Mouse (Mus musculus): ENCODE data around the gene Sac3d1. TPM values are rescaled to one million over a fixed set of nuclear protein-coding genes. Genes with fewer than 3 reads are reported as not detected.
A peak's percentile ranks its signal among the peaks of the same experiment; 100 is the strongest.
"Not testable (repeated sequence)": the region's sequence is repeated elsewhere in the genome, so short reads cannot be mapped to it uniquely, and the experiment has no call there.

Sac3d1 gene
- total RNA-seq (2022) = 10 to 100 TPM; 13.7 to 18.9 (median 16.1) TPM

DNA sequence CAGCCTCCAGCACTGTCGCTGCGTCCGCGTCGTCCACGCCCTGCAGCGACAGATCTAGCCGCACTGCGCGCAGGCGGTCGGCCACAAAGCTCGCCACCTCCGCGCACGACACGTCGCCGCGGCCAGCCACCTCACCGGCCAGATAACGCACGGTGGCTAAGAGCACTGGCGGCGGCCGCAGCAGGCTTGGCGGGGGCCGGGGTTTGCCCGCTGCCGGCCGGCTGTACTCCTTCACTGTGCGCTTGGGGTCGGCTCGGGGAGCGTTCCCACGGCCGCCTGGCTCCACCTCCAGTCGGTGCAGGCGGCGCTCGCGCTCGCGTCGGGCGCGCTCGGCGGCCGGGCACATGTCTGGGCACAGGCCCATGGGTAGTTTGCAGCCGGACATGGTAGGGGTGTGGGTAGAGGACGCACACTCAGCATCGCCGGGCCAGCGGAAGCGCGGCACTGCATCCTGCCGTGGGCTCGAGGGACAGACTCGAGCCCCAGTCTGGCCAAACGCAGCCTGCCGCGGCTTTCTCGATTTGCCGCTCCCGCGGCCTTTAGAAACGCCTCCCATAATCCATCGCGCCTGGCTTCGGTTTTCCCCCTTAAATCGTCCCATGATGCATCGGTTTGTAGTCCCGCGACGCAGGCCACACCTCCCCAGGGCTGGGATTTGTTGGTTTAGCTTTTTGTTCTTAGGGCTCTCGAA lies at the start of gene Sac3d1:
Sac3d1 (minus strand) TSS at position 665 of the 691 bp plus-strand sequence.
- DNase-seq = peak; percentile 84

DNA sequence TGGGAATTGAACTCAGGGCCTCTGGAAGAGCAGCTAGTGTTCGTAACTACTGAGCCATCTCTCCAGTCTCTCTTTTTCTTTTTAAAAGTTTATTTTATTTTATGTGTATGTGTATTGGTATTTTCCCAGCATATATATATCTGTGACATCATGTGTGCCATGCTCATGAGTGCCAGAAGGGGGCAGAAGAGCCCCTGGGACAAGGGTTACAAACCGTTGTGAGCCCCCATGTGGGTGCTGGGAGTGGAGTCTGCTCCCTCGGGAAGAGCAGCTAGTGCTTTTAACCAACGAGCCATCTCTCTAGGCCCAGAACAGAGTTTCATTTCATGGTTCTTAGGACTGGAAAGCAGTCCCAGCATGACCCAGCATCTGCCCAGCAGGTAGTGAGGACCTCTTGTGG lies 48.3 kb upstream of the Sac3d1 start:
- no peak for DNase-seq

DNA sequence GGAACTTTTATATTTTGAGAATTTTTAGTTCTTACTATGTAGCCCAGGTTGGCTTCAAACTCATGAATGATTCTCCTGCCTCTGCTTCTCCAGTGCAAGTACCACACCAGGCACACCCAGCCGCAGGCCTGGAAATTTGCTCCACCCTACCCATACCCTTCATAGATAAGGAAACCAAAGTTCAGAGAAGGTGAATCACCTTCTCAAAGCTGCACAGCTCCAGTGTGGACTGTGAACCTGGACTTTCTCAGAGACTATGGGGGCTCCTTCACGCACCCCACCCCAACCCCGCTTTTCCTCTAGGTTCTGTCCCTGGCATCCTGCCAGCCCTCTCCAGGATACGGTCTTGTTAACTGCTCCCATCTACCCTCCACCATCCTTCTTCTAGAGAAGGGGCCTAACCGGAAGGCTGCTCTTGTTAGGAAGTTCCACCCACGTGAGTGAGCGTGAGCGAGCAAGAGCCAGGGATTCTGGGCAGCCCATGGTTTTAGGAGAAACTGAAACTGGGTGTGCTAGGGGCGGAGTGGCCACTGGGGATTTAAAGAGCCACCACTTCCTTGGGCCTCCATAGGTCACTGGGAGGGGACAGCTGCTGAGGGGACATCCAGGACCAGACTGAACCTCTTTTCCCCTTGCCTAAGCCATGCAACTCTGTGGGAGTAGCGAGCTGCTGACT lies 45.6 kb upstream of the Sac3d1 start:
- peak; percentile 35 for DNase-seq

DNA sequence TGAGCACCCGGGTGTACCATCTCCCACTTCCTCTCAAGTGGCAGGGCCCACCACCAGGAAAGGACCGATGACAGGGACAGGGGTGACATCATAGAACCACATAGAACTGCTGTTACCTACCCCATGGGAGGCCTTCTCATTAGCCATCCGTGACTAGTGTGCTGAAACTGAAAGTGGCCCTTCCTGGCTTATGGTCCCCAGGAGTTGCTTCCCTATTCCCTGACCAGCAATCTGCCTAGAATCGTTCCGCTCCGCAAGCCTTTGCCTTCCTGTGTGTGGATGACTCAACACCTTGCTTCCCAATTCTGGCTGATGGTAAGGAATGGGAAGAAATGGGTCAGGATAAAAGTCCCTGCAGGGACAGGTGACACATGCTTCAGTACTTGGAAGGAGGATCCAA lies 38.8 kb upstream of the Sac3d1 start:
- no peak for DNase-seq

DNA sequence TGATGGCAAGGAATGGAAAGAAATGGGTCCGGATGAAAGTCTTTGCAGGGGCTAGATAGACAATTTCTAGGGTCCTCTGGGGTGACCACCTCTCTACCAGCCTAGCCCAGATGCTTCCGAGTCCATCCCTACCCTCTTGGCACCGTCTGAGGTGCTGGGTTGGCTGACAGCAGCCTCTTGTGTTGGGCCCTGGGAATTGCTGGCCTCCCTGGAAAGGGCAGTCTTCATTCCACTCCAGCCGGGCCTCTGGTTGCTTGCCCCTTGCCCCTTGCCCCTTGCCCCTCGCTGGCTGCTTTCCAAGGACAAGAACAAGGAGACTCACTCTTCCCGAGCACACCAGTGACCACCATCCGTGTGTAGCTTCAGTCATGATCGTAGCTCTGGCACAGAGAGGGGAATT lies 37.9 kb upstream of the Sac3d1 start:
- no peak for DNase-seq

DNA sequence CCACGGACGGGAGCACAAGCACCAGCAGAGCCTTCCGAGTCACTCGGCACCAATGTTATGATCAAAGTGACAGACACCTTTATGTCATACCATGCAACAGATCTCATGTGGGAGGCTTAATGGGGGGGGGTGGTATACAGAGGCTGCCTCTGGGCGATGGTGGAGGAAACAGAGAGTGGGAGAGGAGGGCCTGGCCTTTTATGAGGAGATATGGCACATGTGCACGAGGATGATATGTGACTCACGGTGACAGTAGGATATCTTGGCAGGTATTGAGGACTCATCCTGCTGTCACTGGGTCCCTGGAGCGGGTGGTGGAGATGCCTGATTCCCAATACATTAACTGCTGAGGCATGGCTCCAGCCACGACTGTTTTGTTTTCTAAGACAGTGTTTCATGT lies 36.7 kb upstream of the Sac3d1 start:
- DNase-seq = no peak

DNA sequence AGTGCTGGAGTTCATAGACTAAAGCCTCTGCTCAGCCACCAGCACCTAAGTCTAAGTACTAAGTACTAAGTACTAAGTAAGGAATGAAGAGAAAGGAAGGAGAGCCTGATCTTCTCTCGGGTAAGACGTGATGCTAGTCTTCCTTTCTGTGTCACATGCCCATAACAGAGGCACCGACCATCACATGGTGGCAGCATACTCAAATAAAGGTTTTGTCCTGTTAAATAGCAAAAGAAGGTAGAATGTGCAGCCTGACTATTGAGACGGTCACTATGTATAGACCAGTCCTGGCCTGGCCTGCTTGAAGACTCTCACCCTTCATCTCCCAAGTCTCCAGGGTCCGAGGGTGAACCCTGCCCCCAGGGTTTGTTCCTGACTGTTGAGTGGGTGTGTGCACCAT lies 26.4 kb upstream of the Sac3d1 start:
- no peak for DNase-seq

DNA sequence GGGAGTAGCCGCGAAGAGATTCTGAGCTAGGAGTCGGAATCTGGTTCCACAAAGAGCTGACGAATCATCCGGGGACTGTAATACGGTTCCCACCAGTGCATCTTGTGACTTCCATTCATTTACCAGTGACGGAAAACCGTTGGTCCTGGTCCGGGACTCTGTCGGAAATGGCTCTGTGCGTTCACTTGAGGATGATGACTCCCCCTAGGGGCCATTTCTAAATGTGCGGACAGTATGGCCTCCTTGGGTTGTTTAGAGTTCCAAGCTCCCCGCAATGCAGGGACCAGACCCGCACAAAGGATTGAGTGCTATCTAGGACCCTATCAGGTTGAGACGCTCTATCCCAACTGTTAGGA lies 22.9 kb upstream of the Sac3d1 start, which contains the start of gene Arl2:
Arl2 (minus strand) TSS at position 155 of the 356 bp plus-strand sequence.
- DNase-seq = peak; percentile 66

DNA sequence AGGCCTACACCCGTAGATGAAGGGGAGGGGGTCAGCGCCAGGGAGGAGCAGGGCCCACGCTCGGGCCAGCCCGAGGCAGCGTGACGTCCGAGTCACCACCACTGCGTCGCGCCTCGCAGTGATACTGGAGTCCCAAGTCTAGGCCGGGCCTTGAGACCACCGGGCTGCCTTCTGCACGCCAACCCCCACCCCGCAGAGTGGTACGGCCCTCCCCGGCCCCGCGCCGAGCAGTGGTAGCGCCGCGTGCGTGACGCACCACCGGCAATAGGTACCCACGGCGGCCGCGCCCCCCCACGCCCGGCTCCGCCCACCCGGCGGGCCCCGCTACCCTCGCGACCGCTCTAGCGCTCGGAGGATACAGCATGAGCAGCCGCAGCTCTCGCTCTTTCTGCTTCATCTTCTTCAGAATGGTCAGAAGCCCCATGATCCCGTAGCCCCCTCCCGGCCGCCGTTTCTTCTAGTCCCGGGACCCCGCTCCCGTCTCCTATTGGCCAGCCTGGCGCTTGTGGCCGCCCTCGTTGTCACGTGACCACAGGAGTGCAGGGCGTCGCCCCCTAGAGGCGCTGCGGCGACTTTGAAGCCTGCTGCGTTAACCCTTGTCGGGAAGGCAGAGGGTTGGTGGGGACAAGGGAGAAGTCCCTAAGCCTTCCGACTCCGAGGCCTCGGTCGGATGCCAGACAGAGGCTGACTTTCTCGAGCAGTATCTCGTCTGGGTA lies 22.4 kb upstream of the Sac3d1 start, which contains the start of gene Batf2:
Batf2 (plus strand) TSS at position 306 of the 716 bp plus-strand sequence.
- peak; percentile 88 for DNase-seq

DNA sequence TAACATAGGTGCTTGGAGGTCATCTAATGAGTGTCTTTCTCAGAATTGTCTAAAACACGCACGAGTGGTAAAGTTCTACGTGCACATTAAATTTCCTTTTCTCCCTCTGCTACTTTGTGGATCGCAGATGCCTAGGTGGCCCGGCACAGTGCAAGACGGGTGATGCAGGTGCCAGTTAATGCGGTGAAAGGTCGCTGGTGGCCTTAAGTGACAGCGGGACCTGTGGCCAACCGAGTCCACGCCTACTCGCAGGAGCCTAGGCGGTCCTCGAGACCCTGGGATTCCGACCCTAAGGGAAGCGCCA lies 21.9 kb upstream of the Sac3d1 start:
- no peak for DNase-seq

DNA sequence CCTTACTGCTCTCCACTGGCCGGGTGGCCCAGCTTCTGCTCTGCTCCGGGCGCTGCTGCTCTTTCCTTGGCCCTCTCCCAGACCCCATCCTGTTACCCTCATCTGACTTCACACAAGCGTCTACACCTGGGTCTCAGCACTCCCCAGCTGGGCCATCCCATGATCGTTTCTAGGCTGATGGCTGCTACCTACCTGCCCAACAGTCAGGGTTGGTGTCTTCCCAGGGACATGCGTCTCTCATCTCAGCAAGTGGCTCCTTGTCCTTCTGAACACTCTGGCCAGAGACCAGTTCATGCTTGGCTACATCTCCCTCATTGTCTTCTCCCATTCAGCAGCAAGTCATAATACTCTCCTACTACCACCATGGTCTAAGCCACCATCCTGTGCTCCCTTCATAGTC lies 21.3 kb upstream of the Sac3d1 start:
- no peak for DNase-seq

DNA sequence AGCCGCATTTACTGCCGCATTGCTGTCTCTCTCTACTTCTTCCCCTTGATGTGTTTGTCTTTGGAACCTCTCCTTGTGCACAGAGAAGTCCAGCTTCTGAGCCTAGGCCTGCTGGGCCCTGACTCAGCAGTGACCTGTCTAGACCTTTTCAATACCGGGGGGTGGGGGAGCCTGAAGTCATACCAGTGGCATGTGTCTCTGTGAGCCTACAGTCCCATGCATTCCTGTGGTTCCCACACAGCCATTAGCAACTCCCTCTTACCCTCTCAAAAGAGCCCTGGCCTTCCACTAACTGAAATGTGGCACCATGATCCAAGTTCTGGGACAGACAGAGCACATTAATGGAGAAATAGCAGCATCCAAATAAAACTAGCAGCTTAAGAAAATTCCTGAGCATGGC lies 17.9 kb upstream of the Sac3d1 start:
- no peak for DNase-seq

DNA sequence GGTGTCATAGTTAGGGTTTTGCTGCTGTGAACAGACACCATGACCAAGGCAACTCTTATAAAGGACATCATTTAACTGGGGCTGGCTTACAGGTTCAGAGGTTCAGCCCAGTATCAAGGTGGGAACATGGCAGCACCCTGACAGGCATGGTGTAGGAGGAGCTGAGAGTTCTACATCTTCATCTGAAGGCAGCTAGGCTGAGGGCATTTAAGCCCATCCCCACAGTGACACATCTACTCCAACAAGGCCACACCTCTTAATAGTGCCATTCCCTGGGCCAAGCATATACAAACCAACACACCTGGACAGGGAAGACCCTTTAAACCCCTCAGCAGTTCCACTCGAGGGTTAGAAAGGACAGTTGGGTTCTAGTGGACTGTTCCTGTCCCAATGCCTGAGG lies 14.7 kb upstream of the Sac3d1 start:
- DNase-seq = not testable (repeated sequence)

DNA sequence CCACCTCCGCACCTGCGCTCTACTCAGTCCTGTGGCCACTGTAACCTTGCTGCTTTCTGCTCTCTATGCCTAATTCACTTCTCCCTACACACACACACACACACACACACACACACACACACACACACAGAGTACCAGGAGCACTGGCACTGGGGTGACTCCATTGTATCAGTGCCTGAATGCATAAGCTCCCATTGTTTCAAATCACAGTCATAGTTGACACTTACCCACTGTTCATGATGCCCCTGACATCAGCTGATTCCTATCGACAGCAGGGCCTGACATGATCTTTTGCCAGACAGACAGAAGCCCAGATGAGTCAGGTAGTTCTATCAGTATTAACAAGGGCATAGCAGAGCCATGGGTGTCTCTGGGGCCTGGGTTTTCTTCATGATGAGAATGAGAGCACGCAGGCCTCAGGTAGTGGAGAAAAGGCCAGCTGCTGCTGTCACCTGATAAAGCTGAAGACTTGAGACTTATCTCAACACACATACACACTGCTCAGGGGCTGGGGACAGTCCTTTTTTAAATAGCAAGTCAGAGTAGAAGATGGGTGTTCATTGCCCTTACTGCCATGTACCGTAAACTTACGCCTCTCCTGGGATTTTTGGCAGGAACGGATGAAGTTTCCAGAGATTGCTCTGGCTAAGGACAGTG lies 13.8 kb upstream of the Sac3d1 start:
- no peak for DNase-seq

DNA sequence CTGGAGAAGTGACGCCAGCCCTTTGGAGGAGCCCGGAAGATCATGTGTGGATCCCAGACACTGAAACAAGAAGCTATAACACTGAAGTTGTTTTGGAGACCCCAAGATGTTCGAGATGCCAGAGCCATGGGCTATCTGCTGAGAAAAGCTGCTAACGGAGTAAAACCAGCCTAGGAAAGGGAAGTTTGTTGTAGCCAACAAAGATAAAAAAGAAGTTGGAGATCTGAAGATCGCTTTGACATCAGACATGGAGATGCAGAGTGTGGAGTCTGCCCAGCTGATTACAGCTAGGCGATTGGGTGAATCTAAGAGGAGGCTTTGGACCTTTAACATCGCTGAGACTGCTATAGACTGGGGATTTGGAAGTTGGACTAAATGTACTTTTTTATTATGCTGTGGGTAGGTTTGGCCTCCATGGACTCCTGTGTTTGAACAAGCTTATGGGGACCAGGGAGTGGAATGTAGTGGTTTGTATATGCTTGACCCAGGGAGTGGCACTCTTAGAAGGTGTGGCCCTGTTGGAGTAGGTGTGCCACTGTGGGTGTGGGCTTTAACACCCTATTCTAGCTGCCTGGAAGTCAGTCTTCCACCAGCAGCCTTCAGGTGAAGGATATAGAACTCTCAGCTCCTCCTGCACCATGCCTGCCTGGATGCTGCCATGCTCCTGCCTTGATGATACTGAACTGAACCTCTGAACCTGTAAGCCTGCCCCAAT lies 12.1 kb upstream of the Sac3d1 start:
- not testable (repeated sequence) for DNase-seq

DNA sequence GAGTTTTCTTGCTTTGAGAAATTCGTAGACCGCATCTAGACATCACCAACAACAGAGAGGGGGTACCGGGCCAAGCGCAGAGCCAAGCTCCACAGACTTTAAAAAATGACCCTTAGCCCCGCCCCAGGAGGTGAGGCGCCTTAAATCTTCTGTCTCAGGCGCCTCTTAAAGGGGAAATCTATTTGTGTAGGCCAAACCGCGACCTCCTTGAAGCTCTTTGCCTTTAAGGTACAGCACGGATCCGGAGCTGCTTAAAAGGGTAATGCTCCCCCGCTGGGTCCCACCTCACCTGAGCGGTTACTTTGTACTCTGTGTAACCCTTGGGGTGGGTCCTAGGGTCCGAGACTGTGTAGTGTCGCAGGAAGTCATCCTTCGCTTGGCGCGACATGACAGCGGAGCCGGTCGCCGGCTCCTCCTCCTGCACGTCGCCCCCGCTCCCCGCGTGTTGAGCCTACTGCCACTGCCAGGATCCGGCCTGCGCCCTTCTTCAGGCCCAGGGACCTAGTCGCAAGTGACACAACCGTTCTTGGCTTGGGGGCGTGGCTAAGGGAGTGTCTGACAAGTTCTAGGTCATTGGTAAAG lies 9.4 kb upstream of the Sac3d1 start, which contains the start of gene Snx15:
Snx15 (minus strand) TSS at position 545 of the 582 bp plus-strand sequence.
- peak; percentile 95 for DNase-seq

DNA sequence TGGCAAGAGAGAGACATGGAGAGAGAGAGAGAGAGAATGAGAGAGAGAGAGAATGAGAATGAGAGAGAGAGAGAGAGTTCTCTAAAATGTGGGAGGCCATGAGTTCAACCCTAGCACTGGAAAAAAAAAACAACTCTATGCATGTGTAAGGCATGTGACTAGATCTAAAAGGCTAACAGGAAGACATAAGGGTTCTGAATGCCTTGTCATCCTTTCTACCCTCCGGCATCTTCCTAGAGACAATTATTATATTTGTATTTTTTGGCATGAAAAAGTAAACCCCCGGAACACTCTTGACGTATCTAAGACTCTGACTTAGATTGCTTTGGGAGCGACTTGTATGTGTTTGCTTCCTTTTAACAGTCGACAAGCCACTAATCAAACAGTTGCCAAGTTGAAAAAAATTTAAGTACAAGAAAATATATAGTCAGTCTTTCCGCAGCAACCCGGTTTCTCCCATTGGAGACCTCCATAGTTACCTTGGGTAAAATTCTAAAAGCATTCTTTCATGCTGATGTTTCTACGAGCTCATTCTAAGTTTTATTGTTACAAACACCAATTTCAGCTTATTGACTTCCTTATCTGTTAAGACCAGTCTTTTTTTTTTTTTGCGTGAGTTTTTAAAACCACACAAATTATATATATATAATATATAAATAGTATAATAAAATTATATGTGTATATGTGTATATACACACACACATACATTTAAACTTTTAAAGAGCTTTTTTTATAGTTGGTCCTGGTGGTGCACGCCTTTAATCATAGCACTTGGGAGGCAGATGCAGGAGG lies 8.5 kb upstream of the Sac3d1 start:
- no peak for DNase-seq

DNA sequence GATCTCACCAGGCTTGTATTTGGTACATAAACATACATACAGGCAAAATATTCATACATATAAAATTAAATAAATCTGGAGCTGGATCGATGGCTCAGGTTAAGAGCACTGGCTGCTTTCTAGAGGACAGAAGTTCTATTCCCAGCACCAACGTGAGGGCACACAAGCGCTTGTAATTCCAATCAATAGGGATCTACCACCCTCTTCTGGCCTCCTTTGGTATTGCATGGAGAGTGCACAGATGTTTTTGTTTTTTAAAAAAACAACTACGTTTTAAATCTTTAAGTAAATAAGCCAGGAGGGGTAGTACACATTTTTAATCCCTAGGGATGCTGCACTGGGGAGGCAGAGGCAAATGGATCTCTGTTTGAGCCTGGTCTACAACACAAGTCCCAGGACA lies 7.8 kb upstream of the Sac3d1 start:
- no peak for DNase-seq

DNA sequence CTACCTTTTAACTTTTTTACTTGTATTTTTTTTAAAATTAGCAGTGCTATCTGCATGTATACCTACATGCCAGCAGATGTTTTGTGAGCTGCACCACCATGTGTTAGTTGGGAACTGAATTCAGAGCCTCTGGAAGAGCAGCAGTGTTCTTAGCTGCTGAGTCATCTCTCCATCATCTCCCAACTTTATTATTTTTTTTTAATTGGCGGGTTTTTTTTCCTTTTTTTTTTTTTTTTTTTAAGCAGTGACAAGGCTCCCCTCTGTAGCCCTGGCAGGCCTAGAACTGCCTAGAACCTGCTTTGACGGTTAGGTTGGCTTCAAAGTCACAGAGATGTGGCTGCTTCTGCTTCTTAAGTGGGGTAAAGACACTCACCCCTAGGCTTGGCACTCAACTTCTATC lies 6.4 kb upstream of the Sac3d1 start:
- DNase-seq = no peak

DNA sequence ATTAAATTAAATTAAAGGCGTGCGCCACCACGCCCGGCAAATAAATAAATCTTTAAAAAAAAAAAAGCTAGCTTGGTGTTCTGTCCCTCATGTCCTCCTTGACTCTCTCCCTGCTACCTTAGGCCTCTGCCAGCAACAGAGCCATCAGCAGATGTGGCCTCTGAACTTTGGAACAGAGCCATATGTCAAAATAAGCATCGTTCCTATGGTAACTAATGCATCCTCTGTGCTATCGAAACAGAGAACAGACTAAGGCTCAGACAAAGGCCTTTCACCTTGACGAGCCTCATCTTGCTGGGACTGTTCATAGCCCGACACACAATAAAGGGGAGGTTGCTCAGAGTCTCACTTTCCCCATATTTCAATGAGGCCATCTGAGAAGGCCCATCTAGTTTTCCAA lies 4.9 kb upstream of the Sac3d1 start:
- DNase-seq = no peak

DNA sequence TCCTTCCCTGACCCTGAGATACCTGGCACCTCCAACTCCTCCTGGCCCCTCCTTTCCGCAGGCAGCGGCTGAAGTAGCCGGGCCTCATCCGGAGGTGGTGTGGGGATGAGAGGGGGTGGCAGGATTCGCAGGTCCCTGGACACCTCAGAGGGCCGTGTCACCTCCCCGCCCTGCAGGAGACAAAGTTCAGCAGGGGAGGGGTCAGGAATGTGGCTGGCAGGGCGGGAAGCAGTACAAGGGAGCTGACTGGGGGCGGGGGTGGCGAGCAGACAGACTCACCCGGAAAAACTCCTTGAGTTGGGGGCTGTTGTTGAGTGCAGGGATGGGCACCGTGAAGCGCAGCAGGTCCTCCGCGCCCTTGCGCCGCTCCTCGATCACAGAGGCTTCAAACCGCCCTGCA lies 3.3 kb upstream of the Sac3d1 start:
- no peak for DNase-seq
